Comparison of ENCODE assay signal across 8 mouse cellular contexts in the genomic region with DNA sequence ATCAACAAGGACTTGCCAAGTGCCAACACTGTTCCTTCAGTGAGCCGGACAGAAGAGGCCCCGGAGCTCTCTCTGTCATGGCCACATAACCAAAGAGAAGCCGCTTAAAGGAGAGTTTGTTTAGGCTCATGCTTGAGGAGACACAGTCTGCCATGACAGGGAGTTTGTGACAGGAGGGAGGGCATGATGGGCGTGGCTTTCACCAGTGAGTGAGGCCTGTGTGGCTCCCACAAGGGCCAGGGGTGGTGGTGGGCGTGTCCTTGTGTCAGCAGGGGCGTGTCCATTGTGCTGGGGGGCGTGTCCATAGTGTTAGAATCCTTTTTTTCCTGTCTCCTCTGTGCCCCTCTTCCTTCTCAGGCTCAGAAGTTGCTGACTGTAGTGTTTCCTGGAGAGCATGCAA.
A peak's percentile ranks its signal among the peaks of the same experiment; 100 is the strongest.
DNase-seq lines count a peak whose midpoint lies in the region; ATAC-seq and TF ChIP-seq lines count a peak whose summit lies in the region.

No protein-coding gene starts in this region.

- no peak for TF ChIP-seq EP300 in lung, postnatal 0 days (IDR thresholded peaks at IDR 0.05)

- H3K4me3 ChIP-seq in lung, postnatal 0 days (ENCODE audit: low read depth, low read length) = no peak overlapping the region
- H3K4me3 ChIP-seq in lung, adult 2 months (replicated peaks; ENCODE audit: extremely low read depth, low read depth, low read length) = no peak overlapping the region
- no peak overlapping the region for H3K4me3 ChIP-seq in intestine, embryonic 16.5 days (ENCODE audit: low read length)

- no peak for TF ChIP-seq POLR2A in lung, adult 2 months (IDR thresholded peaks at IDR 0.05; ENCODE audit: borderline replicate concordance, extremely low read depth, low read depth, low read length)

- TF ChIP-seq CTCF in lung, postnatal 0 days (IDR thresholded peaks at IDR 0.05) = no peak
- no peak for TF ChIP-seq CTCF in lung, adult 2 months (IDR thresholded peaks at IDR 0.05; ENCODE audit: insufficient read depth, low read length)

- H3K27ac ChIP-seq in lung, postnatal 0 days (ENCODE audit: low read length) = no peak overlapping the region
- no peak overlapping the region for H3K27ac ChIP-seq in intestine, embryonic 16.5 days (ENCODE audit: low read length)

- DNase-seq in lung, postnatal 0 days (ENCODE audit: low spot score) = peak; percentile 11
- no peak for DNase-seq in lung, adult 2 months
- peak; percentile 62 for DNase-seq in c-Kit-positive CD71-positive TER-119-positive erythroid progenitor cells, embryonic 14.5 days (ENCODE audit: low spot score)
- DNase-seq in thymus, postnatal 10 days (ENCODE audit: low spot score in 2 of 2) = peak; percentile 54 to 61
- no peak for DNase-seq in layer of hippocampus, adult 8-10 months (ENCODE audit: low spot score in 2 of 2)
- no peak for DNase-seq in layer of hippocampus, adult 9-10 months (ENCODE audit: low spot score)
- no peak for DNase-seq in cerebellum, adult 11 months

- H3K9me3 ChIP-seq in lung, postnatal 0 days (ENCODE audit: low read length) = no peaks in the 10 kb centered on the region
- no peaks in the 10 kb centered on the region for H3K9me3 ChIP-seq in intestine, embryonic 16.5 days (ENCODE audit: control insufficient read depth, low read length)

- H3K36me3 ChIP-seq in lung, postnatal 0 days (ENCODE audit: insufficient read depth, low read length) = no peaks in the 10 kb centered on the region
- no peaks in the 10 kb centered on the region for H3K36me3 ChIP-seq in intestine, embryonic 16.5 days (ENCODE audit: control insufficient read depth, insufficient read depth, low read length)

- ATAC-seq in lung, postnatal 0 days = peak; percentile 43
- peak; percentile 51 for ATAC-seq in intestine, embryonic 16.5 days

- no peaks in the 10 kb centered on the region for H3K27me3 ChIP-seq in lung, postnatal 0 days (replicated peaks; ENCODE audit: insufficient read depth, low read length)
- no peaks in the 10 kb centered on the region for H3K27me3 ChIP-seq in intestine, embryonic 16.5 days (replicated peaks; ENCODE audit: control insufficient read depth, insufficient read depth, low read length)

- no peak overlapping the region for H3K9ac ChIP-seq in lung, postnatal 0 days (replicated peaks; ENCODE audit: low read depth)
- no peak overlapping the region for H3K9ac ChIP-seq in intestine, embryonic 16.5 days (ENCODE audit: low read depth, low read length)

- H3K4me1 ChIP-seq in lung, postnatal 0 days (ENCODE audit: insufficient read depth, low read depth, low read length) = no peaks in the 10 kb centered on the region
- no peaks in the 10 kb centered on the region; the same call in 1 of the 2 replicates for H3K4me1 ChIP-seq in lung, adult 2 months (ENCODE audit: control insufficient read depth, insufficient read depth, low read length)
- H3K4me1 ChIP-seq in intestine, embryonic 16.5 days (ENCODE audit: control insufficient read depth, insufficient read depth, low read length) = peaks cover 6% of the 10 kb centered on the region; the same call in 1 of the 2 replicates

- 59% methylated on average over 7 of the region's 7 CpGs for WGBS in lung, postnatal 0 days
- WGBS in lung, adult 2 months = 59% methylated on average over 7 of the region's 7 CpGs
- WGBS in intestine, embryonic 16.5 days = 54% methylated on average over 7 of the region's 7 CpGs

- H3K4me2 ChIP-seq in lung, postnatal 0 days (replicated peaks; ENCODE audit: low read depth, low read length) = no peak overlapping the region
- no peak overlapping the region for H3K4me2 ChIP-seq in intestine, embryonic 16.5 days (ENCODE audit: low read depth, low read length)

Comparison
In these comparisons a context has a peak if more than half of its experiments do, and no peak if none do; other contexts are left out.
1. DNase-seq: peak in lung, postnatal 0 days (single experiment), c-Kit-positive CD71-positive TER-119-positive erythroid progenitor cells, embryonic 14.5 days (single experiment) and thymus, postnatal 10 days (2 of 2); none in lung, adult 2 months (single experiment), layer of hippocampus, adult 8-10 months (0 of 2), layer of hippocampus, adult 9-10 months (single experiment) and cerebellum, adult 11 months (single experiment).